Mouse (Mus musculus): ENCODE measurements around the gene Plpp1. TPM values are rescaled to one million over a fixed set of nuclear protein-coding genes. Genes with fewer than 3 reads are reported as not detected.

Plpp1 gene
- polyA plus RNA-seq, 1 experiment from 2014 or later: 120 TPM

Other genes with a start within 250 kb of the Plpp1 start
- 0.09 and 0.10 TPM in 2 replicates for gene Il31ra, start 206.4 kb upstream of the Plpp1 start, polyA plus RNA-seq (2015; fragmentation: Nextera tagmentation; extraction: Ambion mirVana)
- gene Ddx4, start 148.3 kb upstream of the Plpp1 start, polyA plus RNA-seq (2015; fragmentation: Nextera tagmentation; extraction: Ambion mirVana): 0.49 and 0.71 TPM in 2 replicates
- 17.7 and 18.4 TPM in 2 replicates for gene Slc38a9, start 140.0 kb upstream of the Plpp1 start, polyA plus RNA-seq (2015; fragmentation: Nextera tagmentation; extraction: Ambion mirVana)
- gene Mtrex, start 126.6 kb downstream of the Plpp1 start, polyA plus RNA-seq (2015; fragmentation: Nextera tagmentation; extraction: Ambion mirVana): 72.2 and 78.6 TPM in 2 replicates
- 16.0 and 18.1 TPM in 2 replicates for gene Dhx29, start 126.7 kb downstream of the Plpp1 start, polyA plus RNA-seq (2015; fragmentation: Nextera tagmentation; extraction: Ambion mirVana)
- gene Ccno, start 187.0 kb downstream of the Plpp1 start, polyA plus RNA-seq (2015; fragmentation: Nextera tagmentation; extraction: Ambion mirVana): 0.51 and 0.57 TPM in 2 replicates
- gene Mcidas, start 193.1 kb downstream of the Plpp1 start, polyA plus RNA-seq (2015; fragmentation: Nextera tagmentation; extraction: Ambion mirVana): 0.34 TPM in 1 of 2 replicates, not detected in the other
- gene Cdc20b, start 234.3 kb downstream of the Plpp1 start, polyA plus RNA-seq (2015; fragmentation: Nextera tagmentation; extraction: Ambion mirVana): not detected in 2 replicates
- 146 and 150 TPM in 2 replicates for gene Gpx8, start 245.6 kb downstream of the Plpp1 start, polyA plus RNA-seq (2015; fragmentation: Nextera tagmentation; extraction: Ambion mirVana)

Measured in kidney, embryonic 16.5 days (tissue).